Mouse (Mus musculus) fibroblast of lung, adult 2 months (primary cell): Measurements from ENCODE around the gene Shroom3.

Experiments used
- DNase-seq: peaks from one replicate; pipeline ENCODE4 v3.0.0-alpha.2; 2011; ENCODE audit warnings: low read depth

Shroom3 gene

DNA sequence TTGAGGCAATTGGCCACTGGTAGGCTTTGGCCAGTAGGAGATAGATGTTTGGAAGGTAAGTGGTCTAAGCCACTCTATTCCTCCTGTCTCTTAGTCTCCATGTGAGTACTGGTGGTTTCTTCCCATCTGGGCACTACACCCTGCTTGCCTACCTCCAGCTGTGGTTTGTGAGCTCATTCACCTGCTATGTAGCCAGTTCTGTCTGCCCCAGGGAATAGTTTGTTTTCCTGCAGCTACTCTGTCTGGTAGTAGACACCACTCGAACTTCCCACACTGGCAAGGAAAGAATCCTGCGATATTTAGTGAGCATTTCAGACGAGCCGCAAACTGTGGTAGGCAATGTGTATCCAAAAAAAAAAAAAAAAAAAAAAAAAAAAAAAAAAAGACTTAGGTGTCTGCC, 68.3 kb downstream of the Shroom3 start:
- peak; percentile 33 for DNase-seq

DNA sequence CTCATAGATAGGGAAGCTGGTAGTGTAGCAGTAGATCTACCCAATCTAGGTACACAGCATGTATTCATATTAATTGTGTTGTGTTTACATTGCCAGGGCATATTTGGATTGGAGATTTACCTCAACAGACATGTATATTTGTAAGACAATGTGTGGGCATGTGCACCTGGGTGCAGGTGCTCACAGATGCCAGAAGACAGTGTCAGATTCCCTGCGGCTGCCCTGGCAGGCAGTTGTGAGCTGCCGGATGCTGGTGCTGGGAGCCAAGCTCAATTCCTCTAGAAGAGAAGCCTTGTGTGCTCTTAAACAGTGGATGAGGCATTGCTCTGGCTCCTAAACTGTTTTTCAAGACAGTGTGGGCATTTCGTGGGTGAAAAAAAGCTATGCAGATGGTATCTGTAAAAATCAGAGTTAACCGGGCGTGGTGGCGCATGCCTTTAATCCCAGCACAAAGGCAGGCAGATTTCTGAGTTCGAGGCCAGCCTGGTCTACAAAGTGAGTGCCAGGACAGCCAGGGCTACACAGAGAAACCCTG, 72.1 kb downstream of the Shroom3 start:
- DNase-seq = no peak

- no peak for DNase-seq
Observed at GRCm38 (mm10) chr5:92759156-92759745, 76.0 kb downstream of the Shroom3 start.

DNA sequence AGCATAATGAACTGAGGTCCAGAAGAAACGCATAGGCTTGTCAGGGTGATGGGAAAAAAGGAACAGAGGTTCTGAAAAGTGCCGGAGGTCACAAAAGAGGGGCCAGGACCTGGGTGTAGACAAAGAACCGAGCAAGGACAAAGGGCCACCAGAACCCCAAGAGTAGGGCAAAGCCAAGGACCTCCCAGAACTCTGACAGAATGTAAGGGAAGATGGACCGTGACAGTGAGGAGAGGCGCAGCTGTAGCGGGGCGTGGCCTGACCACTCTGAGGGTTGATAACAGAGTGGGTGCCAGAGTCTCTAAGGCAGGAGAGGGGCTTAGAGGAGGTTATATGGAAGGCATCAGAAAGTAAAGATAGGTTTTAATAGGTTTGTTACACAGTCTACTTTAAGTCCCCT, 77.3 kb downstream of the Shroom3 start:
- DNase-seq = no peak

GRCm38 (mm10) chr5:92761615-92762353, 78.5 kb downstream of the Shroom3 start:
- no peak for DNase-seq

DNA sequence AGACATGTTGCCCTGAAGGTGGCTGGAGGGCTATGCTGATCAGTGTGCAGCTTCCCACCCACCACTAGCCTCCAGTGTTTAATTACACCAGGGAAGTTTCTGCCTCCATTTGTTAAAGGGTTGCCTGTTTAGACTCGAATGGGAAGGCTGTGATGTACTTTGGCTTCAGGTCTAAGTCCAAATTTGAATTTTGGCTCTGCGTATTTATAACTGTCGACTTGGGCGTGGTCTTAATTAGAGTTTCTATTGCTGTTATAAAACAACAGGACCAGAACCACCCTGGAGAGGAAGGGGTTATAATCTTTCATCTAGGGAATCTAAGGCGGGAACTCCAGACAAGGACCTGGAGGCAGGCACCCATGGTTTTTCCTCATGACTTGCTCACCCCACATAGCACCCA, 79.2 kb downstream of the Shroom3 start:
- DNase-seq = no peak

DNA sequence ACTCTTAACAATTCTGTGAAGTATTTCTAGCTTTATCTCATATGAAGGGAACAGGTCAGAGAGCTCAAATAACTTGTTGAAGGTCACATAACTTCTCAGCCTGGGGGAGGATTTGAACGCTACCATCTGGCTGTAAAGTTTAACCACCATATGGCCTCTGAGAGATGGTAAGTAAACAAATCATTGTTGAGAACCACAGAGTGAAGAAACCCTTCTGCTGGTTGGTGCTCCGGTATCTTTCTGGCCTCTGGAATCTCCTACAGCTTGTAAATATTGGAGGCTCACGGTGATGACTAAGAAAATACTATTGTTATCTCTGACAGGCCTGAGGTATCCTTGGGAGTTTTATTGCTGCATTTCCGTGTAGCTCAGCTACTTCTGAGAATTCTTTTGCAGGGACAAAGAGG, 80.3 kb downstream of the Shroom3 start:
- DNase-seq = peak; percentile 46

- DNase-seq = no peak
Observed at GRCm38 (mm10) chr5:92766301-92766700, 83.1 kb downstream of the Shroom3 start.

GRCm38 (mm10) chr5:92767194-92767777, 84.1 kb downstream of the Shroom3 start:
- no peak for DNase-seq

- DNase-seq = no peak
Observed at GRCm38 (mm10) chr5:92767857-92768291, 84.6 kb downstream of the Shroom3 start.

DNA sequence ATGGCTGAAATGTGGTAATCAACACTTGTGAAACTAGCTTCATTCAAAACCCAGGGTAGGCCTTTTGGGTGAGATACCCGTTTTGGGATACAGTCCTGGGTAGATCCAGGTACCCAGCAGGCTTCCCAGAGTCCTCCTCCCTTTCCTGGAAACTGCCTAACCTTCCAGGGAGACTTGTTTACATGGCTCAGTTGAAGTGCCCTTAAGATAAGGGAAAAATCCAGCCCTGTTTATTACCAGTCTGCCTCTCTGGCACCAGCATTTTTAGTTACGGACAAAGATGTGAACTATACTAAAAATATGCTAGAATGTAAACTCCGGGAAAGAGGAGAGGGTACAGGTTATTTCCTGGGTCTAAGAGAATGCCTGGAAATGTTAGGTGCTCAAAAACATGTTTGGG, 90.6 kb downstream of the Shroom3 start:
- DNase-seq = no peak

DNA sequence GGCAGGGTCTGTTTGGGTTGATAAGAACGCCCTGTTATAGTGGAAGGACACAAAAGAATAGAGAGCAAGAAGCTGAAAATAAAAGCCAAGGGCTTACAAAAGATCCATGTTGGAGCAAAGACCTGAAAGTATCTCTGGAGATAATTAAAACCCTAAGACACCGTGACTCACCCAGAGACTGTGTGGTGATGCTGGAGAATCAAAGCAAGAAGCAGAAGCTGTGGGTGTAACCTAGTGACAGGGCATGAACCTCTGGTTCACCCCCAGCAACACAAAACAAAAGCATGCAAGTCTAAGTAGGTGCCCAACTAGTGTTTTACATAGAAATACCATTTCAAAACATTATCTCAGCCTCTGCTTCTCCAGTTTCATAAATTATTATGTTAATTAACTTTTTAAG, 91.2 kb downstream of the Shroom3 start:
- no peak for DNase-seq

- no peak for DNase-seq
Observed at GRCm38 (mm10) chr5:92774893-92775292, 91.7 kb downstream of the Shroom3 start.

- no peak for DNase-seq
Observed at GRCm38 (mm10) chr5:92778395-92778794, 95.2 kb downstream of the Shroom3 start.

- no peak for DNase-seq
Observed at GRCm38 (mm10) chr5:92781082-92781481, 97.8 kb downstream of the Shroom3 start.

DNA sequence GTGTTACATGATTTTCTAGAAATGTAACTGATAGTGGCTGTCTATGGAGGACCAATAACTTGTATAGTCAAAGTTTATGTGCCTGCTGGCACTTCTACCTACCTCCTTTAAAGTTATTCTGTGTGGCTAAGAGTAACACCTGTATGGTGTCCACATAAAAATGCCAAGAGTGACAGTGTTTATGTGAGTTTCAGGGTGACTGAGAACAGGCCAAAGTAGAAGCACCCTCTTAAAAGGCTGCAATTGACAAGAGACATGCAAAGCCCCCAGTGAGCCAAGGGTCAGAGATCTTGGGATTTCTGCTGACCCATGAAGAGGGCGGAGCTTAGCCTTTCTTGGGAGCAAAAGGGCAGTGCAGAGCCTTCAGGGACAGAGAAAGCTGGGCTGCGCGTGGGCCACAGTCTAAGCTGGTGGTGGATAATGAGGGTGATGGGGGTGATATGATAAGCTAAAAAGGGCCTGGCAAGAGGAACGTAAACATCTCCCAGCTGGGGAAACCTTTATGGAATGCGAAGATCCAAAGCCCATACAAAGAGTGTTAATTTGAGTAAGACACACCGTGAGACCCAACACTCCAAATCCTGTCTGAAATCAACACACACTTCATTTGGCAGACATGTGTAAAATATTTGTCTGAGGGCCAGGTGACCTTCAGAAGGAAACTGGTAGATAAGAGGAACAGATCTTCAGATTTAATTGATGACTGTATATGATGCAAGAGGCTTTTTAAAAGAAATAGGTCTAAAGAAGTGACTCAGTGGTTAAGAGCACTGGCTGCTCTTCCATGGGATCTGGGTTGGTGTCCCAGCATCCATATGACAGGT, 101.0 kb downstream of the Shroom3 start:
- no peak for DNase-seq

DNA sequence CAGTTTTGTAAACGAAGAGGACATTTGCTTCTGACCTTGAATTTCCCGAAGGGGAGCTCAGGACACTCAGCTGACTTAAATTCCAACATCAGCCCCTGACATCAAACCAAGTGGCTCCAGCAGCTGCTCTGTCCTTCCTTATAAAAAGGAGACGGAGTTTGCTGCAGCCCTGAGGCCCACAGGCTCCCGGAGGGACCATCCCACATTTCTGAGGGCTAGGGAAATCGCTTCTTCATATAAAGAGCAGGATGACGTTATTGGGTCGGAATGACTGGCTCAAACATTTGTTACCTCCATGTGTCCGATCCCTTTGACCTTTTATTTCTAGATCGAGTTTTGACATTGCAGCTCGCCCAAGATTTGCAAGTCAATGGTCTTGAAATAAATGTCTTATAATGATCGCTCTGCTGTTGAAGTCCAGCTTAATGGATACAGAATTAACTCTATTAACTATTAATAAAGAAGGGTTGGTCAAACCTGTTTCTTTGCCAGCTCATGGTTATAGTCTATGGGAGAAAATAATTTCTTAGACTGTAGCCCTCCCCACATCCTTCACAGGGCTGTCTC, 102.7 kb downstream of the Shroom3 start:
- no peak for DNase-seq

GRCm38 (mm10) chr5:92788990-92789389, 105.8 kb downstream of the Shroom3 start:
- no peak for DNase-seq

DNA sequence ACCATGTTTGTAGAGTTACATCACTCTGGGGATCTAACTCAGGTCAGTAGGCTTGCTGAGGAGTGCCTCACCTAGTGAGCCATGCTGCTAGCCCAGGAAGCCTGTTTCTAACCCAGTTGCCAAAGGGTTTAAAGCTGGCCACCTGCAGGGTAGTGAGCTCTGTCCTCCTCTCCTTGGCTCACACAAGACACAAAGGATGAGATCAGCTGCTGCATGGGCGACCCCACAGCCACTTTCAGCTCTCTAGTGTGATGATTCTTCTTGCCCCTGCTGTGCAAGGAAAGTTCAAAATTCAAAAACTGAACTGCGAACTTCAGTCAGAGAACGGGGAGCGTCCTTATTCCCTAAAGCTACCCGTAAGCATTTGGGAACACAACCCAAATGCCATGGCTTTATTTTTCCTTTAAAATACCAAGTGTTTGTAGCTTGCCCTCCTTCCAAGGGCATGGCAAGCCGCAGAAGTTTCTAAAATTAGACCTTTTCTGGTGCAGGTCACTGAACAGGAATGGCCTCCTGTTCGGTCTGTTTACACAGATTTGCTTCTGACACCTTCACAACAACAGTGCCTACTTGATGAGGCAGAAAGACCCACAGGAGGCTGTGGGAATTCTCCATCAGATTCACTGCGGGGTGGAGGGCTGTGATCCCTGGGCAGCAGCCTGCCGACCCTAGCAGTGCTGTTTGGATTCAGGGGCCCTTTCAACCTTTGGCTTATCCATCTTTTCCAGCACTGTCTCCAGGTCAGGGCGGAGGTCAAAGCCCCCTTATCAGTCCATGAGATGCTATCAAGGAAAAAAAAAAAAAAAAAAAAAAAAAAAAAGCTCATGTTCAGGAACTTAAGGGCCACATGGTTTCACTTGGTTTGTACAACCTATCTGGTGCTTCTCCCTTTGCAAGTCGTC, 113.1 kb downstream of the Shroom3 start:
- no peak for DNase-seq

GRCm38 (mm10) chr5:92797981-92798380, 114.7 kb downstream of the Shroom3 start:
- DNase-seq = no peak

DNA sequence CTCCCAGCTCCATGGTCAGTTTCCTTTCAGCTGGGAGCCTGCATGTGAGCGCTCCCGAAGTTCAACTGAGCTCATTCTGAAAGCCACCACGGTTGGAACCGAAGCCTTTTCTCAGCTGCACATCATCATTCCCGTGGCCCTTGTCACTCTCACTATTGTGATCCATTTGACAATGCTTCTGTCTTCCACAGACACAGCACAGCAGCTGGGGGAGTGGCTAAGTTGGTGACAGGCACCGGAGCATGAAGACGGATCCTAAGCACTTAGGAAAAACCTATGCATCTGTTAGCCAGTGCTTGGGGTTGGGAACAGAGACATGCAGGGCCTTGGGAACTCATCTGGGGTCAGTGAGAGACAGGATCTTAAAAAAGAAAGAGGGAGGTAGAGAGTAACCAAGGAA, 121.1 kb downstream of the Shroom3 start:
- DNase-seq = no peak
